Mouse (Mus musculus) brain, embryonic 14.5 days (tissue): ENCODE data around the gene Nudt21.

Source experiments
- CTCF ChIP-seq: fragments of 200-500 bp; IDR thresholded peaks from 2 replicates; pipeline ENCODE4 v1.5.1; 2012; ENCODE audit warnings: inconsistent platforms, mild to moderate bottlenecking, moderate library complexity, borderline replicate concordance; ENCODE audit not compliant: insufficient read depth, insufficient read length; ENCODE audit errors: extremely low read depth
- POLR2A ChIP-seq: fragments of 200-500 bp; IDR thresholded peaks from 2 replicates; pipeline ENCODE4 v1.6.1; 2012; ENCODE audit warnings: mild to moderate bottlenecking, inconsistent platforms, borderline replicate concordance; ENCODE audit not compliant: poor library complexity, insufficient read depth, insufficient read length, severe bottlenecking; ENCODE audit errors: extremely low read depth

DNA sequence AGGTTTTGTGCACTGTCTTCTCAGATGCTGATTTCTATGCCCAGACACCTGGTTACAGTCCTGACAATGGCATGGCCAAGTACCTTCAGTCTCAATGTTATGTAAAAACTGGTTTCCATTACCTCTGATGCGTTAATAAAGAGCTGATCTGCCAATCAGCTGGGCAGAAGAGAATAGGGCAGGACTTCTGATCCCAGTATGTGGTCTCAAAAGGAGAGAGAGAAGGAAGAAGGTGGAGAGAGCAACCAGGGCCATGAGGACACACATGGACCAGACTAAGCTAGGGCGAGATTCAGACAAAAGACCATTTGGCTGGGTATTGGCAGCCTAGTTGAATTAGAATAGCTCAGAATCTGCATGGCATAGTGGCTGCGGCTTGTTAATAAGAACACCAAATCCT lies 3.2 kb downstream of the Nudt21 start:
- TF ChIP-seq CTCF (no peak), POLR2A (no peak)
